In genomic region chr7:99091915-99092645, GRCm38 (mm10) we compare ENCODE assay signal across 14 mouse cellular contexts.
"Had no signal": no experiment of that assay in that cellular context is flagged by ENCODE, and none has a peak within 500 bp of the region (broad histone marks: within the 10 kb centered on the region; RNA-seq: fewer than 3 reads in every experiment).

No protein-coding gene starts in this region.

- H3K27ac ChIP-seq: intestine, embryonic 15.5 days; left cerebral cortex, adult 2 months; limb, embryonic 10.5 days; liver, embryonic 15.5 days; lung, embryonic 15.5 days; macrophage; midbrain, embryonic 12.5 days had no signal

- H3K27me3 ChIP-seq: intestine, embryonic 15.5 days; liver, embryonic 15.5 days; lung, embryonic 15.5 days; megakaryocyte, embryonic 14.5 days; midbrain, embryonic 12.5 days had no signal

- H3K4me1 ChIP-seq: intestine, embryonic 15.5 days; lung, embryonic 15.5 days; midbrain, embryonic 12.5 days had no signal

- H3K4me2 ChIP-seq: intestine, embryonic 15.5 days; liver, embryonic 15.5 days; lung, embryonic 15.5 days; midbrain, embryonic 12.5 days had no signal

- ATAC-seq: intestine, embryonic 15.5 days had no signal

- H3K4me3 ChIP-seq: intestine, embryonic 15.5 days; left cerebral cortex, adult 2 months; limb, embryonic 10.5 days; liver, embryonic 15.5 days; lung, embryonic 15.5 days; megakaryocyte, embryonic 14.5 days; midbrain, embryonic 12.5 days had no signal

- DNase-seq: kidney, adult 2 months; kidney, postnatal 10 days; lung, postnatal 14 days; right cerebral cortex, postnatal 4 days; spleen, adult 18-20 months; thymus, postnatal 36 days had no signal

- H3K36me3 ChIP-seq: midbrain, embryonic 12.5 days had no signal

- H3K9ac ChIP-seq: intestine, embryonic 15.5 days; liver, embryonic 15.5 days; lung, embryonic 15.5 days; midbrain, embryonic 12.5 days had no signal

- H3K9me3 ChIP-seq: intestine, embryonic 15.5 days; limb, embryonic 10.5 days; liver, embryonic 15.5 days; lung, embryonic 15.5 days; megakaryocyte, embryonic 14.5 days; midbrain, embryonic 12.5 days had no signal
